Mouse (Mus musculus) megakaryocyte, embryonic 14.5 days (primary cell): Measurements from ENCODE around the gene Adat3.

ENCODE experiments used
- FLI1 ChIP-seq: IDR thresholded peaks from 2 replicates; pipeline ENCODE4 v1.6.1; 2012; ENCODE audit warnings: low read length, inconsistent platforms, mixed read lengths
- GATA1 ChIP-seq: IDR thresholded peaks from 3 replicates; pipeline ENCODE4 v1.6.1; 2012; ENCODE audit warnings: mixed read lengths, low read length, inconsistent platforms, borderline replicate concordance

- no peak for TF ChIP-seq GATA1
- no peak for TF ChIP-seq FLI1
These were observed 52.9 kb downstream of the Adat3 start for GRCm38 (mm10) chr10:80655406-80656129.
